Mouse (Mus musculus) retina, embryonic 14.5 days (tissue): ENCODE measurements around the gene Adarb1.

Experiments used
- DNase-seq: peaks from one replicate; pipeline ENCODE4 v3.0.0-alpha.2; 2015; ENCODE audit warnings: low spot score

The Adarb1 gene

DNA sequence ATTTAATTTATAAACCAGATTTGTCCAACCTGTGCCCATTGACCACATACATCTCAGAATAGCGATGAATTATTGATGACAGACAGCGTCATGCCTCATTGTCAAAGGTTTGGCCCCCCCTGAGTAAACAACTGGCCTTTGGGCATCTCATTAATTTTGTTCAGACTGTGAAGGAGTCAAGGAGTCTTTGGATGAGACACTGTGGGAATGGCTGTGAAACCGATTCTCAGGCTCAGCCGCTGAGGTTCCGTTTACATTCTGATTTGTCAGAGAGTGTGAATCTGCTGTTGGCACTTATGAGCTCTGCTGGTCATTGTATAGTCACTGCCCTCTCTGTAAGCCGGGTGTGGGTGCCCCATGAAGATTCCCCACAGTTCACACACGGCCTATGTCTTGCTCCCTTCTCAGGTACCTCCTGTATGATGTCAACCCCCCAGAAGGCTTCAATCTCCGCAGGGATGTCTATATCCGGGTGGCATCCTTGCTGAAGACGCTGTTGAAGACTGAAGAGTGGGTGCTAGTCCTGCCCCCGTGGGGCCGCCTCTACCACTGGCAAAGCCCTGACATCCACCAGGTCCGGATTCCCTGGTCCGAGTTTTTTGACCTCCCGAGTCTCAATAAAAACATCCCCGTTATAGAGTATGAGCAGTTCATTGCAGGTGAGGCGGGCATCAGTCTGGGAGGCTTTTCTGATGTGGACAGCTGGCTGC, 157.7 kb downstream of the Adarb1 start:
- no peak for DNase-seq

DNA sequence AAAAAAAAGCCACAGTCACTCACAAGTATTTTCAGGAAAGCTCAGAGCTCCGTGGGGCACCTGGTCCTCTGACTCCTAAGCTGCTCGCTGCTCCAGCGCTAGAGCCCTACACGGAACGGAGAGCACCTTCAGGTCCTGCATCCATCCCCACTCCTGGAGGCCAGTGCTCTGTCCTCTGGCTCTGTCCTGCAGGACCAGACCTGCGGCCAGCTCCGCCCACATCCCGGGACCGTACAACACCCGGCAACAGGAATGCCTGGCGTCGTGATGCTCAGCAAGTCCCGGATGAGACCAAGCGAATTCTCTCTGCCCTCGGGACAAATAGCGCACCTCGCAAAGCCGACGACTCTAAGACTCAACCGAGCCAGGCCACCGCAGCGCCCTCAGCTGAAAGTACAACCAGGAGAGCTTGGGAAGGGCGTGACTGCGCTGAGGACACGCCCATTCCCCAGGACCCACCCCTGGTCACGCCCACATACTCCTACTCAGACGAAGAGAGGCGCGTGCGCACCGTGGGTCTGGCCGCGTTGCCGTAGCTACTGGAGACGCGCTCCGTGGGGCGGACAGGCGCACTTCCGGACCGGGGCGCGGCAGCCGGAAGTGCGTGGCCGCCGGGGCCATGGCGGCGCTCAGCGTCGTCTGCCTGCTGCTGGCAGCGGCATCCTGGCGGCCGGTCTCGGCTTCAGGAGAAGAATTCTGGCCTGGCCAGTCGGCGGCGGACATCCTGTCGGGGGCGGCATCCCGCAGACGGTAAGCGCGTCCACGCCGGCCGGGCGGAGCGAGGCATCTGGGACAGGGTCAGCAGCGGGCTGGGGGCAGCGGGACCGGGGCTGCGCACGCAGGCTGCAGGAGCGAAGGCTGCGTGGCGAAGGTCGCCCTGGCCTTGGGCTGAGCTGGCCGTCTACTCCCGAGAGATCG, 159.1 kb downstream of the Adarb1 start, which contains the start of gene Pofut2:
TSS of gene Pofut2 (plus strand) at position 515 of the 918 bp plus-strand sequence.
- peak; percentile 99 for DNase-seq

DNA sequence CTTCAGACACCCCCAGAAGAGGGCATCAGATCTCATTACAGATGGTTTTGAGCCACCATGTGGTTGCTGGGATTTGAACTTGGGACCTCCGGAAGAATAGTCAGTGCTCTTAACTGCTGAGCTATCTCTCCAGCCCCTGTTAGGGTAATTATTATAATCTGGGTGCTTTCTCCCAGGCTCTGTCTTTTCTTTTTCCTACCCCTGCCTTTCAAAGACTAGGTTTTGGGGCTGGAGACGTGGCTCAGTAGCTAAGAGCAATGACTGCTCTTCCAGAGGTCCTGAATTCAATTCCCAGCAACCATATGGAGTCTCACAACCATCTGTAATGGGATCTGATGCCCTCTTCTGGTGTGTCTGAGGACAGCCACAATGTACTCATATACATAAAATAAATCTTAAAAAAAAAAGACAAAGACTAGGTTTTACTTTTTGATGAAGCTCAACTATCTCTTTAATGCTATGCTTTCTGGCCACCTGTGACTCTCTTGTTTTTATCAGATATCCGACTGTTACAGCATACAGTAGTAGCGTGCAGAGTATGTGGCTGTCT, 160.0 kb downstream of the Adarb1 start:
- DNase-seq = no peak

DNA sequence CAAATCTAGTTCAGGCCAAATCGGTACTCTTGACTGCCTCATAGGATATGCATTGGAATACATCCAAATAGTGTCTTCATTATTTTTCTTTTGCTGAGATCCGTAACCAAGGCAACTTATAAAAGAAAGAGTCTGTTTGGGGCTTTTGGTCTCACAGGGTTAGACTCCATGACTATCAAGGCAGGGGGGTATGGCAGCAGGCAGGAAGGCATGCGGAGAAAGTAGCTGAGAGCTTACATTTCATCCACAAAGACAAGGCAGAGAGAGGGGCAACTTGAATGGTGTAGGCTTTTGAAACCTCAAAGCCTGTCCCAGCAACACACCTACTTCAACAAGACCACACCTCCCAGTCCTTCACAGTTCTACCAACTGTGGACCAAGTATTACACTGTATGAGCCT, 162.4 kb downstream of the Adarb1 start:
- DNase-seq = no peak

DNA sequence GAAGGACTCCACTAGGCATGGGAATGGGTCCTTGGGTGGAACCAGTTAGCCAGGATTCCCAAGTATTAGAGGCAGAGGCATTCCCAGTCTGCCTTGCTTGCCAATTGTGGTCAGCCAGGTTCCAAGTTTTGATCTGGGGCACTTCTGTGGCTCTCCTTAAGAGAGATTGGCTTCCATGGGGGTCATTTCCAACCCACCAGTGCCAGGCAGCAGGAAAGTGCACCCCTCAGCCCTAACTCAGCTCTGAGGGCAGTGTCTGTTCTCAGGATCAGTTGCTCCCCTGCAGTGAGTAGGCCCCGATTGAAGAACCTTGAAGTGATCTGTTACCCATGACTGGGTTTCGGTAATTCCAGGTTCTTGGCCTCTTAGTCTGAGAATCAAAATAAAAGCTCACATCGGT, 162.8 kb downstream of the Adarb1 start:
- DNase-seq = no peak

DNA sequence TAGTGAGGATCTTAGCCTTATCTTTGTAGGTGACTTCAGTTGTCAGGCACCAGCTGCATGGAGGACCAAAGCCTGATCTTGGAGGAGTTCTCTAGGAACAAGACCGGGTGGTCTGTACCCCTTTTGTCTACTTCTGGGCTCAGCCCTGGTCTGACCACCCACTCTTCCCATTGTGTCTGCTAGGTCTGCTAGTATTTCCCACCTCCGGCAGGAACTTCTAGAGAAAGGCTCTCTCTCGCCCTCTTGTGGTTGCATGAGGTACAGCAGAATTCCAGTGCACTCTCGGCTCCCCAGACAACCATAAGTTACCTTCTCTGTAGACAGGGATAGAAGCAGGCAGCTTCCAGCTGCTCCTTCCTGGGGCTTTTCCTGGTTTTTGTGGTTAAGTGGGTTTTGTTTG, 165.3 kb downstream of the Adarb1 start:
- DNase-seq = peak; percentile 97

DNA sequence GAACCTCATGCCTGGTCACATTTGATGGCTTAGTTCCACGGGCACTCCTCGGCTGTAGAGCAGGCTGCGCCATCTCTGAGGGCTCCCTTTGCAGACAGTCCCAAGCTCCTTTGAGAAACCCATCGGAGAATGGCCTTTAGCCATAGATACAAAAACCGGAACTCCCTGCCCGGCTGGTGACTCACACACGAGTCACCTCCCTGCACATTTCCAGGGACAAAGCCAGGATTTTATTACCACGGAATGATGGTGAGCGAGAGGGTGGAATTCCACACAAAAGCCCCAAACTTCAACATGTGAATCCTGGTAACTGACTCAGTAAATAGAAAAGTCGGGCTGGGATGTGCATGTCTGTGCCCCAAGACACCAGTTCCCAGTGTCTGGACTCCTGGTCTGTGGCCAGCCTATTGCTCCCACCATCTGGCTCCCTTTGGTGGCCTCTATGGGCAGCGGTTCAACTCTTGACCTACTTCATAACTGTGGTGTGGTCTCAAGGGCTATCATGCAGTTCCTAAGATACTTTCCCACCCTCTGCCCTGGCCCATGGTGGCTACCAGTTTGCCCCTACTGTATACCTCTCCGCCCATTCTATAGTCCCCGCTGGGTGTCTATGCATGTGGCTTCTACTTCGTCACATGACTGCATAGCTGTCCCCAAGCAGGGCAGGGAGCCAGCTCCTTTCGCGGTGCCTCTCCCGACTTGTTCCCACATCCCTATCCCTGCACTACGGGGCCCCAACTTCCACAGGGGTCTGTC, 166.1 kb downstream of the Adarb1 start:
- DNase-seq = peak; percentile 33

DNA sequence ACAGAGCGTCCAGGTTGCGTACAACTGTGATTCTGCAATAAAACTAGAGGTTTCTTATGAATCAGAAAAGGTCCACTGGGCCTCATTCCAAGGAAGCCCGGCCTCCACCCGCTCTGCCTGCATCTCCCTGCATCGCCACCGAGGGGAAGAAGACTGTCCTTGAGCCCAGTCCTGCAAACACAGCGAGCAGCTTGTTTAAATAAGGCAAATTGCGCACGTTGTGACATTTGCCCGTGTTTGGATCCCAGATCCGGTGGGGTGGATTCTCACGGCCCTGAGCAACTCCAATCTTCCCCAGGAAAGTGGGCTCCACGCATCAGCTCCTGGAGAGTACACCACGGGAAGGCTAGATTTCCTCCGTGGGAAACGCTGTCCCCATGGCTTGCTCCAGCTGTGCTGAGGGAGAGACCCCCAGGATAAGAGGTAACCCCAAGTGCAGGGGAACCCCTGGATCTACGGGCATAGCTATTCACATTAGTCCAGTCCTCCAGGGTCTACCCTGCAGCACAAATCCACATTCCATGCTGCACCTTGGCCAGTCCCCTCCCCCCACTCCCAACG, 166.8 kb downstream of the Adarb1 start:
- no peak for DNase-seq

DNA sequence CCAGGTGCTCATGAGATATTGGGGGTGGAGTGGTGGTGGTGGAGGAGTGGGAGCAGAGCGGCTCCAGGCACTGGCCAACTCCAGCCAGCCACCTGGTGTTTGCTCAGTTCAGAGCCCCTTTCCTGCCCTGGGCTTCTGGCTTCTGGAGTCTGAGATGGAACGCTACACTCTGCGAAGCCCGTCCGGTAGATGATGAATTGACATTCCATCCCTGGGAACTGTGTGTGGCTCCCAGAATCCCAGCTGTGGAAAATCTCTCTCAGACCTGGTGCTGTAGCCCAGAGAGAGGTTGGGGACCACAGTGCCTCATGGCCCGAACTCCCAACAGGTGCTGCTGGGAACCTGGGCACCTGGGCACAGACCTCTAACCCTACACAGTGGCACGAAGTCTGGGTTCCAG, 170.4 kb downstream of the Adarb1 start:
- no peak for DNase-seq

DNA sequence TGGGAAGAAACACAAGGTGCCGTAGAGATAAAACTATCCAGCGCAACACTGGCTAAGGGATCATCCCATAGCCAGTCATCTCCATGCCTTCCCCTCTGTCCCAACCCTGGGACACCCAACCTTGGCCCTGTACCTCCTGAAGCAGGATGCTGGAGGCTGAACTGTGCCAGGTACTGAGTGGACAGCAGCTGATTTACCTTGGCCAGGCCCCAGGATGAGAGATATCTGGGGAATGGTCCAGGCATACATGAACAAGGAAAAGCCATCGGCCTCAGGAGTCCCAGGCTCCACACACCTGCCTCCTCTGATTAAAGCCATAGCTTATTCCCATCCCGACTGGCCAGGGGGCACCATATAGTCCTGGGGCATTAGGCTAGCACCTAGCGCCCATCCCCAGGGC, 171.0 kb downstream of the Adarb1 start:
- DNase-seq = no peak

DNA sequence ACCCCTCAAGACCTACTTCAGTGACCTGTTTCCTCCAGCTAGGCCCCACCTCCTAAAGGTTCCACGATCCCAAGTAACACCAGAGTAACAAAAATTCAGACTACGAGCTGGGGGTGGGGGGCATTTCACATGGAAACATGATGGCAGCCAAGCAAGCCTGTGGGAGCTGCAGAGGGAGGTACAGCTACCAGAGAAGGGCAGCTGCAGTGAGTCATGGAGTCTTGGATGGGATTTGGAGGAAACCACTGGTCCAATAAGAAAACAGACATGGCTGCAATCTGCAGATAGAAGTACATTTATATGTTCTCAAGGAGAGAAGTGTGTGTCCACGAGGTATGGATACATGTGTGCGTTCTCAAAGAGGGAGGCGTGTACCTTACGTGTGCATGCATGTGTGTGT, 173.3 kb downstream of the Adarb1 start:
- DNase-seq = no peak

DNA sequence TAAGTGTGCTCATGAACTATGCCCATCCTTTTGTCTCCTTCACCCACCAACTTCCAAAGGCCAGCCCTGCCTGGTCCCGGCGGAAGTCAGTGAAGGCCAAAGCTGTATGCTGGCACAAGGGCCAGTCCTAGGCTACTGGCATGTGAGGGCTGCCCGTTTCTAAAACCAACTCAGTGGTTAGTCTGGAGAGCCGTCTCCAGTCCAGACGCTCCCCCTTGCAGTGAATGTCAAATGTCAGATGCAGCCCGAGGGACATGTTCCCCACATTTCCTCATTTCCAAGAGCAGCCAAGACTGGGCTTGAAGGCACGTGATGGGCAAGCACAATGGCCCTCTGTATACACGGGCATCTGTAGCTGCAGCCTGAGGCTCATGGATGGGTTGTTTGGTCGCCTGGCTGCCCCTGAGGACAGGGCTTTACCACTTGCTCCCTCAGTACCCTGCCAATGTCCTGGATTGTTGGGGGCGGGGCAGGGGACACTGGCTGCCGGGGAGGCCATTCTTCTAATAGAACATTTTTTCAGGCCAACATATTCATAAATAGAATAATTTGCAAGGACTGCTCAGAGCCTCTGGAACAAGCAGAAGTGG, 174.4 kb downstream of the Adarb1 start:
- DNase-seq = no peak

DNA sequence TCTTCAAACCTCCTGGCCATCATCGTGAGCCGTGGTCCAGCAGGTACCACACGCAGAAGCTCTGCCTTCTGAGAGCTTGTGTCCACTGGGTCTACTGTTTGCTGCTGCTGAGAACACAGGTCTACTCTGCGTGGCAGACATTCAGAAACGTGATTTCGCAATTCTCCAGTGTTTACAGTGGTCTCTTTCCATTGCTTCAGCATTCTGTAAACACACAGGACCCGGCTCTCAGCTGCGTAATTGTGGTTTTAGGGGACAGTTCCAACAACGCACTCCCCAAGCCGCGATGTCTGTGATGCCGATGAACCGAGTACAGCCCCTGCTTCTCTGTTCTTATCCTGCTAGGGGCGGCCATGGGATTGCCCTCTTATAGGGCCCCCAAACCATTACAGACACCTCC, 175.2 kb downstream of the Adarb1 start:
- no peak for DNase-seq

DNA sequence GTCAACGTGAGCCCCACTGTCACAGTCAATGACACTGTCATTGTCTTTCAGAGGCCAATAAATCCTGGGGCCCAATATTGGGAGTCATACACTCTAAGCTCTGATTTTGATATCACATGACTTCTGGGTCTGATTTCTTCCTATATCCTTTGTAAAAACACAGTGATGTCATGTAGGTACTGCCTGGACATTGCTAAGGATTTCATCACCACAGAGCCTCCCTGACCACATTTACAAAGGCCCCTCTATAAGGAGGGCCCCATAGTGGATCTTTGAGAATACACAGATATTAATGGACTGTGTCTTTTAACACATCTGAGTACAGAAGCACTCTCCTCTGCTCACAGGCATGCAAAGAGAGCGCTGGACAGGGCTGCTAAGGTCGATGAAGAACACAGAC, 175.7 kb downstream of the Adarb1 start:
- no peak for DNase-seq

DNA sequence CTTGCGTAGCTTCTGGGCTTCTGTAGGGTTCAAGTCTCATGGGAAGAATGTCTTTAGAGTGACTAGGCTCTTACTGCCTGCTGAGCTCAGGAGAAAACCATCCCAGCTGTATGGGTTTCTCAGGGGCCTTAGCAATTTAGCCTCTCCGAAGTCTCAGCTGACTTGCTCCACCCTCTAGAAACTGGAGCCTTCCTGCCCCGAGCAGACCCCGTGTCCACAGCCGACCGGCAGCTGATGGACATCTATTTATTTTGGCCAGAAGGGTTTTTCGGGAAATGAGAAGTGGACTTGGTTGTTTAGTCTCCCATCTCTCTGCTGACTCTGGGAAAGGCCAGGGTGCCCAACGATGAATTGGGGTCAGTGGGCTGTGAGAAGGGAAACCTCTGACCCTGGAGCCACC, 177.3 kb downstream of the Adarb1 start:
- DNase-seq = no peak
